Mouse (Mus musculus) lung, postnatal 14 days (tissue): ENCODE results near the gene Gm26992.

ENCODE experiments used
- DNase-seq: peaks from one replicate; pipeline ENCODE4 v3.0.0; 2021

Gm26992 gene

DNA sequence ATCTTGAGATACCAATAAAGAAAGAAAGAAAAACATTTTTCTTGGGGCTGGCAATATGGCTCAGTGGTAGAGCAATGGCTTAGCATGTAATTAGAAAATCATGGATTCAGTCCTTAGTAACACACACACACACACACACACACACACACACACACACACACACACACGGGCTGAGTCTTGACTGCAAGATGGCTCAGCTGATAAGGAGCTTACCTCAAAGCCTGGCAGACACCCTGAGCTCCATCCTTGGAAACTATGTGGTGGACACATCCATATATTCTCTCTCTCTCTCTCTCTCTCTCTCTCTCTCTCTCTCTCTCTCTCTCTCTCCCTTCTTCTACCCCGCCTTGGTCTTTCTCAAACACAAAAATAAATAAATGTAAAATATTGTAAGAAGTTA, 69.0 kb downstream of the Gm26992 start:
- DNase-seq = no peak

DNA sequence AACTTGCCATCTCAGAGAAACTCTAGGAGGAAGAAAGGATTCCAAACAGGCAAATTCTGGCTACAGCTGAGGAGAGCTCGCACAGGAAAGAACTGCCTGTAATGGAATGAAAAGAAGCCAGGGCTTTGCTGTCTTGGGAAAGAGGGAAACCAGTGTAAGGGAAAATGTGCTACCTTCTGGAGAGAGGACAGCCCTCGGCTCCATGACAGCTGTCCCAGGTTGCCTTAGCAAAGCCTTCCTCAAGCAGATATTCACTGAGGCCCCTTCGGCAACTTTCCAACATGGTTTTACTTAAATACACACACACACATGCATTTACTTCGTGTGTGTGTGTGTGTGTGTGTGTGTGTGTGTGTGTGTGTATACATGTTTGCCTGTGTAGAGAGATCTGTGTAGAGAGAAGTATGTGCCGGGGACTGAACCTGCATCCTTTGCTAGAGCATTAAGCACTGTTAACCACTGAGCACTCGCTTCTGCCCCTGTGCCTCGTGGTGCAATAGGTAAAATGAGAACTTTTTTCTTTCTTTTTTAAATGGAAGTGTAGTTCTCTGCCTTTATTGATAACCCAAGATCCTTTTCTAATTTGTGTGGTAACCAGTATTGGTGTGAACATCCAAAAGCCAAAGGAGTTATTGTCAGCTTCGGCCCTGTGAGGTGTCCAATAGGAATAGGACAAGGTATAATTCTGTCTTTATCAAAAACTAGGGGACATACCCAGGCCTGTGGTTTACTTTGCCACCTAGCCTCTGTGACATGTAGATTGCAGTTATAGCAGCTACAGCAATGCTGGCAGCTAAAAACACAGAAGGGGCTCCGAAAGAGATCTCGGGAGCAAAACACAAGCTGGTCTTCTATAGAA, 70.8 kb downstream of the Gm26992 start:
- DNase-seq = no peak

DNA sequence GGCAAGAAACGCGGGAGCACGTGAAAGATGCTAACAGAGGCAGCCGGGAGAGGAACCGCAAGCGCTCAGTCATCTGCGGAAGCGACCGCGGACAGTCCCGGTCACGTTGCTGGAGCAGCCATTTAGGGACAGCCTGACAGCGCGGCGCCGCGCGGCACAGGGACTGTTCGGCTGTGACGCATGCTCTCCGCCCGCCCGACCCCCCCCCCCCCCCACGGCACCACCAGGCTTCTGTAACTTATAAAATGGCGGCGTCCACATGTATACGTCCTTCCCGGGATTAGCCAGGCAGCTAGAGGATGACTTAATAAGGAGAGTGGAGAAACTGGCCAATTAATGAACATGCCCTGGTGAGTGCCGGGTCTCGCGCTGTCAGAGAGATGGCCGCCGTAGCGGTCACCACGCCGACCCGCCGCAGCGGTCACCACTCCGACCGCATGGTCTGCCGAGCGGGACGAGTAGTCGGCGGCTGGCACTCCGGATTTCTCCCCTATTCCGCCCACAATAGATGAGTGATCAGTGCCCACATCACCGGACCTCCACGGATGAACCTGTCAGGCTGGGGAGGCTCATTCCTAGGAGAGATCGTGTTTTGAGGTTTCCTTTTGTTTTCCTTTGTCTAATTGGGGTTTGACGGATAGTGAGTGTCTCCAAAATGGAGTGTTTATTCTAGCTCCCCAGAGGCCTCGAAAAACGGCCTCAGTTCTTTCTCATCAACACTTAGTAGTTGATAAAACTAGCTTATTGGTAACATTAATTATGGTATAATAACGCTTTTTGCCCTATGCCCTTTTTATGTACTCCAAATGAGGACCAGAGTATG, 71.8 kb downstream of the Gm26992 start:
- peak; percentile 52 for DNase-seq

DNA sequence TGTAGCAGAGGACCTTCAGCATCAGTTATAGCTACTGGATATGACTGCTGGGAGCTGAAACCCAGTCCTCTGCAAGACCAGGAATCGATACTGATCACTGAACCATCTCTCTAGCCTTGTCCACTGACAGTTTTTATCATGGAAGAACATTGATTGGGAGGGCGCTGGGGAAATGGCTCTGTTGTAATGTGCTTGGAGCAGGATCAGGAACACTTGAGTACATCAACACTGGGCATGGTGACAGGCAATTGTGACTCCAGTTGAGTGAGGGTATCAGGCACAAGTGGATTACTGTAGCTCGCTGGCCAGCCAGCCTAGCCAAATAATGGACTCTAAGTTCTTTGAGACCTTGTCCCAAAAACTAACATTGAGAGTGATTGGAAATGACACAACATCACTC, 77.6 kb downstream of the Gm26992 start:
- no peak for DNase-seq

DNA sequence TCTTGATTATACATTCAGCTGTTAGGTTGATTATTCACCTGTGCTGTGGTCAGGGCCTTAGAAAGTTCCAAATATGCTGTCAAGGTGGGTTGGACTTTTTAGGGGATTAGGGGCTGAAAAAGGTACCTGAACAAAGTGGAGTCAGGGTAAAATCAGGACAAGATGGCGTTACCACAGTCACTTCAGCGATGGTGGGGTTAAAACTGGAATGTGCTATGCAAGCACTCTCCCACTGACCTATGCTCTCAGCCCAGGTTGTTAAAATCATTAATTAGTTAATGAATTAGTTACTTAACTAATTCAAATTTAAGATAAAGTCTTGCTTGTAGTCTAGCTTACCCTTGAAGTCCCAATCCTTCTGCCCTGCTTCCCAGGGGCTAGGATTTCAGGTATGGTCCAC, 78.3 kb downstream of the Gm26992 start:
- no peak for DNase-seq

DNA sequence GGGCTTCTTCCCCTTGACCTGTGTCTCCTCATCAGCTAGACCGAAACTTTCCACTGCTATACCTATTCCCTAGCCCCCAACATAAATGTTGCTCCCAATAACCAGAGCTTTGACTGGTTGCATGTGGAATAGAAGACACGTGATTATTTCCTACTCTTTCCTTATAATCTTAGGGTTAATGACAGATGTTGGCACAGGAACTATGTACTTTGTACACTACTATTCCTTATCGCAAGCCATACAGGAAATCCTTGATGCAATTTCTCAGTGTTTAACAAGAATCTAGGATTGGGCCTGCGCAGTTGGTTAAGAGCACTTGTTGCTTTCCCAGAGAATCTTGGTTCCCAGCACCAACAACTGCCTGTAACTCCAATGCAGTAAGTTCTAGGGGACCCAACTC, 86.4 kb downstream of the Gm26992 start:
- no peak for DNase-seq

DNA sequence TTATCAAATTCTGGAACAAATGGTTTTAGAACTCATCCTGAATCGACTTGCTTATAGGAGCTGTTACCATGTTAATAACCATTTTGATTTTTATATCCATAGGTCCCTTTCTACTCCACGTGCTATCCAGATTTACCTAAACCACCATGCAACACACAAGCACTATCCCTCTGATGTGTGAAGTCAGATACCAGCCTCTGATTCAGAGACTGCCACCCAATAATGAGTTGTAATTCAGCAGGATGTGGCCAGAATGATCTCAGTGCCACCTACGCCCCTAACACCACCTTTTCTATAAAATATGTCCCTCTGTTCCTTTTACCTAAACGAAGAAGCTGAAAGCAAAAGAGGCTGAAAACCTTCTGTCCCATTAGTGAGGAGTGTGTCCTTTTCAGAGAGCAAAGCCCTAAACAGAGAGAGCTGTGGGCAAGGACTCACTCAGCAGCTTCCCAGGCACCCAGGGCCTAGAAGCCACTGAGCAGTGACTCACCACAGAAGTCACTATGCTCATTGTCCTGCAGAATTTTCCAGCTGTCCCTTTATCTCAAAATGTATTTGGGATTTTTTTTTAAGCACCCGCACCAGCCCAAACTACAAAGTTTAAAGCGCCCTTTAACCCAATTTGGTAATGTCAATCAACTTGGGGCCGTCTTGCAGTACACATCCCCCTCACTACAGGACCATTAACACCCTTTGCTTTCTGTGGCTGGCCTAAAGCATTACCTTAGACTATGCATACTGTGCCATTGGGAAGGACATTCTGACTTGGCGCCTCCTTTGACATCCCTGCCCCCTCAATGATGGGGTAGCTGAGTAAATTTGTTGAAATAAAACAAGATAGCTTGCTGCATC, 87.6 kb downstream of the Gm26992 start:
- no peak for DNase-seq

DNA sequence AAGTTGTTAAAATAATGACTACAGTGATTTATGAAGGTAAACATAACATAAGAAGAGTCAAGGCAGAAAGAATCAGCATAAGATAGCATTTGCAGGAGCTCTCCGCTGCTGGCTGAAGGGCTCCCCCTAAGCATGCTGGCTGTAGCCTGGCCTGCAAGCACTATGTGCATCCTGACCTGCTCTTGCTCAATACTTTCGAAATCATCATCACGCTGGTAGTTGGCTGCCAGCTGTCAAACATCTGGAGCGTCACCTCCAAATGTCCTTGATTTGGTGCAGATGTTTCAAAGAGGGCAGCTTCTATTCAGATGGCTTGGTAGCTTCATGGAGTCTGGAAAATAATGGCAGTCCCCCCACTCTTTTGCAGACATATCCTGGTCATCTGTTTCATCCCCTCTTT, 93.0 kb downstream of the Gm26992 start:
- peak; percentile 26 for DNase-seq

DNA sequence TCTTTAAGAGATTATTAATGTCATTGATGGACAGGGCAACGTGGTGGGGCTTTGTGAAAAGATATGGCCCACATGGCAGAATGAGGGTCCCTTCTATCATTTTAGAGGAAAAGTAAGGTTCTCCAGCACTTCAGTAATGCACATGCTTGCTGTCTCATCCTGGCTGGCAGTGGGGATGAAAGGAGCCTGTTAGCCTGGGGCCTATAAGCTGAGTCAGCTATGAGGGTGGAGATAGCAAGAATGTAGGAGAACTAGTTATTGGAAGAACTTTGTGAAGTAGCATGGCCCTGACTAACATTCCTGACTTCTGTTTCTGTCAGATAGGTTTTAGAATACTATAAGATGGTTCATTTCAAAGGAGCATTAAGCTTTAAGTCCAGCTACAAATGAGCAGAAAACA, 93.5 kb downstream of the Gm26992 start:
- DNase-seq = no peak

DNA sequence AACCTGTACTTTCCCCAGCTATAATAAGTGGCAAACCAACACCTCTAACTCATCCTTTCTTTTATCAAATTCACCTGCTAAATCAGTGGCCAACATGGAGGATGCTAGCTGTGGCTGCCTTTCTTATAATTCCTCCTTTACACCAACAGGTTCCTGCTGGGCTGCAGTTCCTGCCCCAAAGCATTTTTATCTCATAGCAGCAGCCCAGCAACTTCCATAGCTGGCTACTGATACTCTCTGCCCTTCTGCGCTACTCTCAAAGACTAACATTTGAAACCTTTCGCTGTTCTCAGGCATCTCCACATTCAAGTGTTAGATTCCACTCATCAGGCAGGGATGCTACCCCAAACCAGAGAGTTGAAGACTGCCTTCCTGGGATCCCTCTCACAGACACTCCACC, 97.0 kb downstream of the Gm26992 start:
- no peak for DNase-seq

DNA sequence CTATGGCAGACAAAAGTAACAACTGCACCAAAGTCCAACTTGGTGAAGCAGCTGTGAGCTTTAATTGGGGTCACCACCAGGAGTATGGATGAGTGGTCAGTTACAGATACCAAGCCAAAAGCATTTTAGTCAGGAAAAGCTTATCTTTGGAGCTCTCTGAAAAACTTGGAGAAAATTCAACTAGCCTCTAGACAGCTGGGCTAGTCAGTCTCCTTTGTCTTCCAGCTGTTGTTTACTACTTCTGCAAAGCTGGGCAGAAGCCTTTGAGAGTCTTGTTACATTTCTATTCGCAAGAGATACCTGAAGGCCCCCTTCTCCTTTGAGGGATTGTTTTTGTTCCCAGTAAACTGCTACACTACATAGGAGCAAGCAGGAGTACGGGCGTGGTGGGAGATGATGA, 97.7 kb downstream of the Gm26992 start:
- DNase-seq = no peak

DNA sequence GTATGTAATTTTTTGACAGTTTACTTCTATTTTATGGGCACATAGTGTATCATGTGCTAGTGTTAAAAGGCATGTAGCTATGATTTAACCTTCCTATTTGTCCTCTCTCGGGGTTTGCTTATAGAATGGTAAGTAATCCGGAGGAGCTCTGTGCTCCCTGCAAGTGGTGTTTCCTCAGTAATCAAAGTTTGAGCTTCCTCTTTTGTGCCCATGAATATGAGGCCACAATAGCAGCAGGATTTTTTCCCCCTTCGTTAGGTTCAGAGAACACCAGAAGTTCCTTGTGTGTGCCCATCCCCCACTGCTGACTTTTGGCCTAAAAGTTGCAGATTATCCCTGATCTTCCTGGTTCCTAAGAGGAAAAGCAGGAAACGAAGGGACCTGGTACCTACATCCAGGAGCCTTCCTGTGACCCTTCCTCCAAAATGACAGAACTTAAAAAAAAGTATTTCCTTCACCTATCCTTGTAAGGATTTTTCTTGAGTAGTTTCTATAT, 99.5 kb downstream of the Gm26992 start:
- DNase-seq = no peak

DNA sequence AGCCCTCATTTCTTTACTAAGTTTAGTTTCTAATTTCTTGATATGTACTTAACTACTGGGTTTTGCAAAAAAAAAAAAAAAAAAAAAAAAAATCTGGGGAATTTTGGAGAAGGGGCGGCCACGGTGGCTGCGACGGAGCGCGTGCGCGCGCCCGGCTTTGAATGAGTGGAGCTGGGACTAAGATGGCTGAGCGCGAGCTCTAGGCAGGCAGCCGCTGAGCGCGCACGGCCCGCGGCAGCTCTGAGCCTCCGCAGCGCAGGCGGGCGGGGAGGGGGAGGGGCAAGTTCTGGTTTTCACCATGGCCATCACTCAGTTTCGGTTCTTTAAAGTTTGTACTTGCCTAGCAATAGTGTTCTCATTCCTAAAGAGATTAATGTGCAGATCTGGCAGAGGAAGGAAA, 107.4 kb downstream of the Gm26992 start:
- DNase-seq = peak; percentile 65
